Mouse (Mus musculus): ENCODE data around the gene Zbtb9. TPM values are rescaled to one million over a fixed set of nuclear protein-coding genes. Genes with fewer than 3 reads are reported as not detected.

Zbtb9 gene
- polyA plus RNA-seq, 1 experiment = 9.8 TPM

DNA sequence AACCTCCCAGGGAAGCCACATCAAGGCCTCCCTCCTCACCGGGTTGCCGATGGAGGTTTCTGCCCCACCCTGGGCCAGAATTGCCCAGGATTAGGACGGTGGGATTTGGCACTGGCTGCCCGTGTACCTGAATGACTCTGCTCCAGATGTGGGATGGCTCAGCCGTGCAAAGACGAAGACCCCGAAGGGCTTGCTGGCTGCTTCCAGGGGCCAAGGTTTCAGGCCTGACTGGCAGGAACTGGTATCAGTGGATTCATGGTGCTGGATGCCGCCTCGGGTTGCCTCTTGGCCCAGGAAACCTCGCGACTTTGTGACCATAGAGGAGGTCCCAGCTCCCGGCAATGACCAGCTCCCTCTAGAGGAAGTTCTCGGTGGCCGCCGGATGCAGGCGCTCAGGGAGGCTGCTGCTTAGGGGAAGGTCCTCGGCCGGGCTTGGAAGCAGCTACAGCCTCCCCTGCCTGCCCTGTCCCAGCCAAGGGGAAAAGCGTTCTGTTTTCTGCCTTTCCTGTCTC is 55.4 kb downstream of the Zbtb9 start:
- TF ChIP-seq CTCF (IDR thresholded peaks at IDR 0.05; ENCODE audit: control insufficient read depth, insufficient read depth, insufficient replicate concordance, low read depth, low read length) (peak; percentile 42; the same call in 1 of the 2 replicates), POLR2A (IDR thresholded peaks at IDR 0.05; ENCODE audit: control insufficient read depth, low read depth, low read length) (peak; percentile 30; the same call in 1 of the 2 replicates)
- peak overlapping the region; percentile 73 for H3K27ac ChIP-seq (ENCODE audit: control insufficient read depth, insufficient read depth, low read depth, low read length)

DNA sequence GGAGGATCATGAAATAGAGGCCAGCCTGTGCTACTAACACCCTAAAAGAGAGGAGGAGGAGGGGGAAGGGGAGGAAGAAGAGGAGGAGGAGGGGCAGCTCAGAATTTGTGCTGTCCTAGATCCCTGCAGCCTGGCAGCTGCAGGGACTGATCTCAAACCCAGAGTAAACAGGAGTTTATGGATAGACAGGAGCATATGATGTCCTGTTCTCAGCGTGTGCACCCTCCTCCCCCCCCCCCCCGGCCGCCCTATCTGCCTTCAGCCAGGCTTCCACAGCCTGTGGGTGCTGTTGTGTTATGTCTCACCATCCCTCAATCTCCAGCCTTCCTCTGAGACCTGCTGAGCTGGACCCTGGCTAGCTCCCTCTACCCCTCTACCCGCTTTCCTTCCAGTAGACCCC is 55.9 kb downstream of the Zbtb9 start, which contains the start of gene Bak1:
TSS of gene Bak1 (minus strand) at position 101 of the 400 bp plus-strand sequence.
- TF ChIP-seq POLR2A (IDR thresholded peaks at IDR 0.05; ENCODE audit: control insufficient read depth, low read depth, low read length) (no peak), CTCF (IDR thresholded peaks at IDR 0.05; ENCODE audit: control insufficient read depth, insufficient read depth, insufficient replicate concordance, low read depth, low read length) (no peak)
- Histone ChIP-seq H3K36me3 (ENCODE audit: control insufficient read depth, insufficient read depth, low read length) (peaks cover 3% of the 10 kb centered on the region), H3K4me3 (ENCODE audit: control insufficient read depth, low read depth, low read length) (peak within 1 kb of the TSS; percentile 87), H3K27me3 (ENCODE audit: control insufficient read depth, insufficient read depth, low read length) (no peaks in the 10 kb centered on the region), H3K27ac (ENCODE audit: control insufficient read depth, insufficient read depth, low read depth, low read length) (peak within 1 kb of the TSS; percentile 73), H3K4me1 (ENCODE audit: control insufficient read depth, insufficient read depth, low read length) (peaks cover 18% of the 10 kb centered on the region)

More for the DNA sequence above, 55.4 kb downstream of the Zbtb9 start:
- Histone ChIP-seq H3K4me1 (ENCODE audit: control insufficient read depth, insufficient read depth, low read length) (peaks cover 18% of the 10 kb centered on the region), H3K36me3 (ENCODE audit: control insufficient read depth, insufficient read depth, low read length) (no peaks in the 10 kb centered on the region; the same call in none of the 2 replicates), H3K4me3 (ENCODE audit: control insufficient read depth, low read depth, low read length) (peak overlapping the region; percentile 87), H3K27me3 (ENCODE audit: control insufficient read depth, insufficient read depth, low read length) (no peaks in the 10 kb centered on the region)

DNA sequence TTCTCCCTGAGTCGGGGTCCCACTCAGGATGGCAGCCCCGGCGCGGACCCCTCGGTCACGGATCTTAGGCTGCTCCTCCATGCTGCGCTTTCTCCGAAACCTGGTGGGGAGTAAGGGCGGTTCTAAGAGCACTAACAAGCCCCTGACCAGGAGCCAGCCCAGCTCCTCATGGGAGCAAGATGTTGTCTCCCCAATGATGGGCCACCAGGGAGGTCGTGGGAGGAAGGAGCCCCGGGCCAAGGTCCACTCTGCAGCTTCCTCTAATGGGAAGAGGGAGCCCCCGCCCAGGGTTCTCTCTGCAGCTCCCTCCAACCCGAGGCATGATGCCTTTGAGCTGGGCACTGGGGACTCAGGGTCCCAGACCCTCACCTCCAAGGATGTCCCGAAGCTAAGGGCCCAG is 56.5 kb downstream of the Zbtb9 start:
- H3K27ac ChIP-seq (ENCODE audit: control insufficient read depth, insufficient read depth, low read depth, low read length) = peak overlapping the region; percentile 64

DNA sequence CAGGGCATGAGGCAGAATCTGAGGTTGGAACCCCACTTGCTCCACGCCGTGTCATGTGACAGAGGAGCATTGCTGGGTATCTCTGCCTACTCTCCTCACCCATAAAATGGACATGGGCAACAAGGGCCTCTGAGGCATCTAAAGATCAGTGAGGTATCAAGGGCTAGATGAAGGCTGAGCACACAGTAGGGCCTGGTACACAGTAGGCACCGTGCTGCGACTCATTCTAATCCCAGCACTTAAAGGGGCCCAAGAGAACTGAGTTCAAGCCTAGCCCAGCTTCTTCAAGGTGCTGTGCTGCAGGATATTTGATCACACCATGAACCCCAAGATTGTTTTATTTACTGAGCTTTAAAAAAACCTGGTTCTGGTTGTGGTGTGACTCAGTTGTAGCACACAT is 57.9 kb downstream of the Zbtb9 start:
- Histone ChIP-seq H3K27me3 (ENCODE audit: control insufficient read depth, insufficient read depth, low read length) (no peaks in the 10 kb centered on the region), H3K36me3 (ENCODE audit: control insufficient read depth, insufficient read depth, low read length) (peaks cover 3% of the 10 kb centered on the region; the same call in 1 of the 2 replicates), H3K4me1 (ENCODE audit: control insufficient read depth, insufficient read depth, low read length) (peaks cover 18% of the 10 kb centered on the region), H3K27ac (ENCODE audit: control insufficient read depth, insufficient read depth, low read depth, low read length) (no peak overlapping the region), H3K4me3 (ENCODE audit: control insufficient read depth, low read depth, low read length) (peak overlapping the region; percentile 87)
- TF ChIP-seq POLR2A (IDR thresholded peaks at IDR 0.05; ENCODE audit: control insufficient read depth, low read depth, low read length) (no peak), CTCF (IDR thresholded peaks at IDR 0.05; ENCODE audit: control insufficient read depth, insufficient read depth, insufficient replicate concordance, low read depth, low read length) (no peak)

More for the DNA sequence above, 56.5 kb downstream of the Zbtb9 start:
- Histone ChIP-seq H3K36me3 (ENCODE audit: control insufficient read depth, insufficient read depth, low read length) (peaks cover 3% of the 10 kb centered on the region), H3K27me3 (ENCODE audit: control insufficient read depth, insufficient read depth, low read length) (no peaks in the 10 kb centered on the region), H3K4me1 (ENCODE audit: control insufficient read depth, insufficient read depth, low read length) (peaks cover 18% of the 10 kb centered on the region), H3K4me3 (ENCODE audit: control insufficient read depth, low read depth, low read length) (peak overlapping the region; percentile 87)
- no peak for TF ChIP-seq CTCF (IDR thresholded peaks at IDR 0.05; ENCODE audit: control insufficient read depth, insufficient read depth, insufficient replicate concordance, low read depth, low read length)
- TF ChIP-seq POLR2A (IDR thresholded peaks at IDR 0.05; ENCODE audit: control insufficient read depth, low read depth, low read length) = no peak

DNA sequence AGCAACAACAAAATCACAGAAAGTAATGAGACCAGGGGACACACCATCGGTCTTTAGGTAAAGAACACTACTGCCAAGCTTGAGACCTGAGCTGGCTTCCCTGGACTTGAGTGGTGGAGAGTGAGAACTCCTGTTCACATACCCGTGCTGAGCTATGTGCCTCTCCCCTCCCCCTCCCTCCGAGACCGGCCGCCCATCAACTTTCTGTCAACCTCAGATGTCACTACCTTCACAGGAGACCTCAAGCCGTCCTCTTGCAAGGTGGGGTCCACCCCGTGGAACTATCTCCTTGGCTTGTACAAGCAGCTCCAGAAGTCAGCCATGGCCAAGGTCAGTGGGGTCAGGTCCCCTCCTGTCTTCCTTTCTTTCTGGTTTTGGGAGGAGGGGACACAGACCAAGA is 59.4 kb downstream of the Zbtb9 start:
- Histone ChIP-seq H3K4me3 (ENCODE audit: control insufficient read depth, low read depth, low read length) (peak overlapping the region; percentile 8), H3K36me3 (ENCODE audit: control insufficient read depth, insufficient read depth, low read length) (peaks cover 3% of the 10 kb centered on the region; the same call in 1 of the 2 replicates), H3K27ac (ENCODE audit: control insufficient read depth, insufficient read depth, low read depth, low read length) (no peak overlapping the region), H3K27me3 (ENCODE audit: control insufficient read depth, insufficient read depth, low read length) (no peaks in the 10 kb centered on the region), H3K4me1 (ENCODE audit: control insufficient read depth, insufficient read depth, low read length) (peaks cover 17% of the 10 kb centered on the region)
- TF ChIP-seq CTCF (IDR thresholded peaks at IDR 0.05; ENCODE audit: control insufficient read depth, insufficient read depth, insufficient replicate concordance, low read depth, low read length) = no peak

DNA sequence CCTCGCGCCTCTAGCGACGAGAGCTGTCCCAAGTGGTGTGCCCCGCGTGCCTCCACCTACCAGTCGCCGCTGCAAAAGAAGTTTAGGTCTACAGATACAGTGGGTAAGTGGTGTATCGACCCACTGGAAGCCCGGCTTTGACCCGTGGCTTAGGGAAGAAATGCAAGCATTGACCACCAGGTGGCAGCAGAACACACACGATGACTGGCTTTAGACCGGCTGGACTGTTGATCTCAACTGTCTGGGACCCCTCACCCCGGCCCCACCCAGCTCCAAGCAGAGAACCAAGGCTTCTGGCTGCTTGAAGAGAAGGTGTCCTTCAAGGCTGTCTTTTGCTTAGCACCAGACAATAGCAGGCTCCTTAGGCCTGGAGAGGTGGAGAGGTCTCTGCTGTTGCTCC is 59.9 kb downstream of the Zbtb9 start:
- Histone ChIP-seq H3K4me3 (ENCODE audit: control insufficient read depth, low read depth, low read length) (no peak overlapping the region; the same call in 1 of the 2 replicates), H3K27ac (ENCODE audit: control insufficient read depth, insufficient read depth, low read depth, low read length) (no peak overlapping the region), H3K4me1 (ENCODE audit: control insufficient read depth, insufficient read depth, low read length) (peaks cover 15% of the 10 kb centered on the region), H3K27me3 (ENCODE audit: control insufficient read depth, insufficient read depth, low read length) (no peaks in the 10 kb centered on the region), H3K36me3 (ENCODE audit: control insufficient read depth, insufficient read depth, low read length) (peaks cover 3% of the 10 kb centered on the region; the same call in 1 of the 2 replicates)
- TF ChIP-seq POLR2A (IDR thresholded peaks at IDR 0.05; ENCODE audit: control insufficient read depth, low read depth, low read length) (no peak), CTCF (IDR thresholded peaks at IDR 0.05; ENCODE audit: control insufficient read depth, insufficient read depth, insufficient replicate concordance, low read depth, low read length) (peak; percentile 95)

DNA sequence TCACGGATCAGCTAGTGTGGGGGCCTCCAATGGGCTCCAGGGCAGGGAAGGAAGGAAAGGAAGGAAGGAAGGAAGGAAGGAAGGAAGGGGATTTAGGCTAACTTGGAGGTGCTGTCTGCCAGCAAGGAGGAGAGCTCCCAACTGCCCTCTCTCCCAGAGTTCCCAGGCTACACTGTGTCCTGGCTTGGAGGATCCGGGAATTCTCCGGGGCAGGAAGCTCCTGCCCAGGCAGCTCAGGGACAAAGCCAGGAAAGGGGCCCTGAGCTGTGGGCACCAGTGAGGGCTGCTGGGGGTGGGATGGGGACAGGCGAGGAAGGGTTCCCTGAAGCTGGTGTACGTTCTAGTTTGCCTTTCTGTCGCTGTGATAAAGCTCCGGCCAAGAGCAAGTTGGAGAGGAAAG is 63.5 kb downstream of the Zbtb9 start:
- TF ChIP-seq POLR2A (IDR thresholded peaks at IDR 0.05; ENCODE audit: control insufficient read depth, low read depth, low read length) (no peak), CTCF (IDR thresholded peaks at IDR 0.05; ENCODE audit: control insufficient read depth, insufficient read depth, insufficient replicate concordance, low read depth, low read length) (no peak)
- no peak overlapping the region for H3K4me3 ChIP-seq (ENCODE audit: control insufficient read depth, low read depth, low read length)
- peaks cover 35% of the 10 kb centered on the region for H3K4me1 ChIP-seq (ENCODE audit: control insufficient read depth, insufficient read depth, low read length)
- H3K27me3 ChIP-seq (ENCODE audit: control insufficient read depth, insufficient read depth, low read length) = no peaks in the 10 kb centered on the region
- H3K36me3 ChIP-seq (ENCODE audit: control insufficient read depth, insufficient read depth, low read length) = peaks cover 3% of the 10 kb centered on the region; the same call in 1 of the 2 replicates
- H3K27ac ChIP-seq (ENCODE audit: control insufficient read depth, insufficient read depth, low read depth, low read length) = no peak overlapping the region
